Mouse (Mus musculus) heart, adult 2 months (tissue): ENCODE measurements around the gene Hist2h3b.
A peak's percentile ranks its signal among the peaks of the same experiment; 100 is the strongest.
"Not testable (repeated sequence)": the region's sequence is repeated elsewhere in the genome, so short reads cannot be mapped to it uniquely, and the experiment has no call there.

Experiments
- CTCF ChIP-seq: fragments of 200-600 bp; IDR thresholded peaks from 2 replicates; pipeline ENCODE4 v1.8.1; 2022; ENCODE audit warnings: antibody characterized with exemption, mild to moderate bottlenecking, moderate library complexity
- EP300 ChIP-seq: fragments of 200-500 bp; IDR thresholded peaks from 2 replicates; pipeline ENCODE4 v1.6.1; 2011; ENCODE audit warnings: low read depth, low read length, control low read depth; ENCODE audit not compliant: insufficient read depth
- POLR2A ChIP-seq: fragments of 200-500 bp; IDR thresholded peaks from 2 replicates; pipeline ENCODE4 v1.6.1; 2011; ENCODE audit warnings: mild to moderate bottlenecking, low read depth, low read length, control low read depth; ENCODE audit not compliant: insufficient read depth

DNA sequence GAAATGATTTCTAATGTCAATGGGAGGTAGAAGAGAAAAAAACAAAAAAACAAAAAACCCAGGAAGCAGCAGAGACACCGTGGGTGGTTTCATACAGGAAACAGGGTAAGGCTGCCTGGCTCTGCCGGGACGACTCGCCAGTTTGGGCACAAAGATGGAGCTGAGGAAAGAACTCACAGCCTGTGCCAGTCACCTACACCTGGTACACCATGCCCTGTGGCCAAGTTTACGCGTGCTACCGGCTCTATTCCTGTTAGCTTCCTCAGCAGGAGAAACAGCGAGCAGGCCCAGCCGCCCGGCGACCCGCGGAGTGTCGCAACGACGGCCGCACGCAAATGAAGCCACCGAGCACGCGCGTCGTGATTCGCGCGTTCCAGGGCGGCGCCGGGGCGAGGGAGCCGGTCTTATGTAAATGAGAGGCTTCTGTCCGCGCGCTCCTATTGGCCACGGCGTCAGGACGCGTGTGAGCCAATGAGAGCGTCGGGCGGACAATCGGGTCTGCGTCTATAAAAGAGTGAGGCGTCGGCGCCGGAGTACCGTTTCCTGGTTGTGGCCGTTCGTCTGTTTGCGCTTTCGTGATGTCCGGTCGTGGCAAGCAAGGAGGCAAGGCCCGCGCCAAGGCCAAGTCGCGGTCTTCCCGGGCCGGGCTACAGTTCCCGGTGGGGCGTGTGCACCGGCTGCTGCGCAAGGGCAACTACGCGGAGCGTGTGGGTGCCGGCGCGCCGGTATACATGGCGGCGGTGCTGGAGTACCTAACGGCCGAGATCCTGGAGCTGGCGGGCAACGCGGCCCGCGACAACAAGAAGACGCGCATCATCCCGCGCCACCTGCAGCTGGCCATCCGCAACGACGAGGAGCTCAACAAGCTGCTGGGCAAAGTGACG, 23.2 kb upstream of the Hist2h3b start, which contains the start of gene Hist2h2aa1:
- TF ChIP-seq CTCF: not testable (repeated sequence)
- TF ChIP-seq POLR2A: peak; percentile 91
- TF ChIP-seq EP300: peak; percentile 39; the same call in 1 of the 2 replicates
